Mouse (Mus musculus) cerebellum, adult 11 months (tissue): ENCODE measurements around the gene Srcin1.

ENCODE experiments used
- DNase-seq: peaks from one replicate; pipeline ENCODE4 v3.0.0; 2022

Srcin1 gene

GRCm38 (mm10) chr11:97576136-97576906, at the start of gene Srcin1:
TSS of gene Srcin1 (minus strand) at chr11:97576186.
- DNase-seq, result peak; percentile 79

- DNase-seq, result no peak
Observed at GRCm38 (mm10) chr11:97625551-97625950, 49.6 kb upstream of the Srcin1 start.

GRCm38 (mm10) chr11:97623166-97623565, 47.2 kb upstream of the Srcin1 start:
- no peak for DNase-seq

DNA sequence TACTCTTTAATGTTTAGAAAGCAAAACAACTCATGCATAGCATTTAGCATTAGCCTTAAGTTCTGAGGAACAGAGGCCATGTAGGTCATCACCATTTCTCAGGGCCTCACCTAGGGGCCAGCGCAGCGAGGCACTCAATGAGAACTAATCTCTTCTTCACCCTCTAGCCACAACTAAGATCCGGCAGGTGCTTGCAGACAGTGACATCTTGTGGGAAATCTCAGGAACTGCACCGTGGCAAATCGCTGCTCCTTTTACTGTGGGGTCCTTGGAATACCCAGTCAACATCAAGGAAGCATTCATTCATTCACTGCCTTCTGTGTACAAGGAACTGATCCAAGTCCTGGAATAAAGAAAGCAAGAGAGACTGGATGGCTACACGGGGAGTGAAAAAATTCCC, 46.5 kb upstream of the Srcin1 start:
- peak; percentile 68 for DNase-seq

DNA sequence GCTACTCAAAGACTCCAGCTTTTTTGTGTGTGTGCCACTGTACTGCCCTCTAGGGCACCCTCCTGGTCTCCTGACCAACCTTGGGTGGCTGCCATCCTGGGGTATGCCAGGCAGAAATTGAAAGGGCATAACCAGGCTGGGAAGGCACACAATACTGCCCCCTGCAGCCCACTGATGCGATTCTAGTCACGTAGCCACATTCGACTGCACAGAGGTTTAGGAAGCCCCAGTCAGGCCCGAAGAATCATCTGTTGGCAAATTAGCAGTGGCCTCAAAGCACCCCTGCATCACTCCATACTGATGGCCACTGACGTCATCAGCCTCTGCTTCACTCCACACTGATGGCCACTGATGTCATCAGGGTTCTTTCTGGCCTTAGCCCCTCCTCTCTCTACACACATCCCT, 43.4 kb upstream of the Srcin1 start:
- DNase-seq, result peak; percentile 73

- DNase-seq, result no peak
Observed at GRCm38 (mm10) chr11:97618368-97618767, 42.4 kb upstream of the Srcin1 start.

DNA sequence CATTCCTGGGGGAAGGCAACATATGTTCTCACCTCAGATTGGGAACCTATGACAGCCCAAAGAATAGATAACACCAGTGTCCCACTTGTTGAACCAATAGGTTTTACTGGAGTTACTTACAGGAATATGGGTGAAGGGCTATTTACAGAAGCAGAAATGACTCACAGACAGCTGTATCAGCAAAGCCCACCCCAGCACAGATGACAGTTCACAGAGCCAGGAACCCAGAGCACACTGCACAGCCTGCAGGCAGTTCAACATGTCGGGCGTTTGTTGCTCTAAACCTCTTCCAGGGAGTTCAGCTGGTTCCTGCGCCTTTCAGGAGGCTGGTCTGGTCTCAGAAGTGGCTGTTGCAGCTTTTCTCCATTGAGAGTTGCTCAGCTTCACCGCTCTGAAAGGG, 39.3 kb upstream of the Srcin1 start:
- DNase-seq, result no peak

DNA sequence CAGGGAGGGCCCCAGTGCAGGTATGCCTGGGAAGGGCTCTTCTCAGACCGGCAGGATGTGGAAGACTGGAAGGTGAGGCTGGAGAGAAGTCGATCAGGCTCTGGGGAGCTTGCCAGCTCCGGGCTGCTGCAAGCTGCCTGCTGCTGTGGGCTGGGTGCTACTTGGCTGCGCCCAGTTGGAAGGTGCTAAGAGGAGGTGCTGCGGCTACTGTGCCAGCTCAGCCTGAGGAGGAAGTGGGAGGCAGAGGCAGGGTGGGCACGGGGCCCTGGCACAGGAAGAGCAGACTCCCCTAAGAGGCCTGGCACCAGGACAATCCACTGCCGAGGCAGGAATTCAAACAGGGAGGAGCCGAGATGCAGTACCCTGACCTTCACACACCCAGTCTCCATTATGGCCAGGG, 35.1 kb upstream of the Srcin1 start:
- DNase-seq, result no peak

GRCm38 (mm10) chr11:97609743-97610142, 33.8 kb upstream of the Srcin1 start:
- no peak for DNase-seq

GRCm38 (mm10) chr11:97608933-97609332, 32.9 kb upstream of the Srcin1 start:
- no peak for DNase-seq

GRCm38 (mm10) chr11:97607056-97607725, 31.2 kb upstream of the Srcin1 start:
- DNase-seq, result no peak

- no peak for DNase-seq
Observed at GRCm38 (mm10) chr11:97603891-97604290, 27.9 kb upstream of the Srcin1 start.

DNA sequence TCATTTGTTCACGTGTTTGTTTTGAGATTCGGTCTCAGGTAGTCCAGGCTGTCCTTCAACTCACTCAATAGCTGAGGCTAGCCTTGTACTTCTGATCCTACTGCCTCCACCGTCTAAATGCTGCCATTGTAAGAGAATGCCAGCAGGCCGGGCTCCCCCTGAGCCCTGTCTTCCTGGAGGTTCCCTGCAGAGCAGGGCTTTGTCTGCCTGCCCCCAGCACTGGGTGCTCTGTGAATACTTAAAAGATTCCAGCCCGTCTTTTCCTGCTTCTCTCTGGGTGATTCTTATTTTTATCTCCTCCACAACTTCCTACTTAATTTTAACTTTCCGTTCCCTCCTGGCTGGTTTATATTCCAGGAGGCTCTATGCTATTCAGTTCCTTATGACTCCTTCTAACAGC, 26.2 kb upstream of the Srcin1 start:
- DNase-seq, result no peak

GRCm38 (mm10) chr11:97599104-97599503, 23.1 kb upstream of the Srcin1 start:
- no peak for DNase-seq

DNA sequence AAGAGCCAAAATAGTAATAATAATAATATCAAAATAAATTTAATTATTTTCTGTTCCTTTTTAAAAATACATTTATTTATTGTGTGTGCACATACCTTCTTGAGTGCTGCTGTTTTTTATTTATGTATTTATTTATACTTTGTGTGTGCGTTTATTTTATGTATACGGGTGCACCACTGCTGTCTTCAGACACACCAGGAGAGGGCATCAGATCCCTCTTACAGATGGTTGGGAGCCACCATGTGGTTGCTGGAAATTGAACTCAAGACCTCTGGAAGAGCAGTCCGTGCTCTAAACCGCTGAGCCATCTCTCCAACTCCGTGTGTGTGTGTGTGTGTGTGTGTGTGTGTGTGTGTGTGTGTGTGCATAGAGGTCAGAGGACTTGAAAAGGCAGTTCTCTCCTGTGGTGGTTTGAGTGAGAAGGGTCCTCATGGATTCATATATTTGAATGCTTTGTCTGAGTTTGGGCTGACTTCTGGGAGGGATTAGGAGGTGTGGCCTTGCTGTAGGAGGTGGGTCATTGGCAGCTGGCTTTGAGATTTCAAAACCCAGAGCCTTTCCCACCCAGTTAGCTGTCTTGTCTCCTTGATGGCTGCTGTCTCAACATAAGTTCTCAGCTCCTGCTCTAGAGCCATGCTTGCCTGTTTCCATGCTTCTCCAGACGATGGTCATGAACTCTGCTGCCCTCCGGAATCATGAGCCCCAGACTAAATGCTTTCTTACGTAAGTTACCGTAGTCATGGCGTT, 22.1 kb upstream of the Srcin1 start:
- DNase-seq, result no peak

DNA sequence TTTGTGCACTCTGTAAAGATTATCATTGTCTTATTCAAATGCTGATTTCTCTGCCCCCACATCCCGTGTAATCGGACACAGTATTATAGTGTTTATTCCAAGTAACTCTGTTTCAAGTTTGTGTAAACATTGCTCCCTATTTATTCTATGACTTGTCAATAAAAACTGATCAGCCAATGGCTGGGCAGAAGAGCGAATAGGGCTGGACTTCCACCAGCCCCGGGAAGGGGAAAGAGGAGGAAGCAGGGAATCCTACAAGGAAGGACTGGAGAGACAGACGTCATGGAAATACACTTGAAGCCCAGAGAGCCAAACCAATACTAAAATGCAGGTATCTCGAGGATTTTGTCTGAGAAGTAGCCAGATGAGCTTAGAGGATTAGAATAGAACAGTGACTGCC, 18.1 kb upstream of the Srcin1 start:
- DNase-seq, result no peak

- DNase-seq, result no peak
Observed at GRCm38 (mm10) chr11:97591910-97592309, 15.9 kb upstream of the Srcin1 start.

- DNase-seq, result peak; percentile 40
Observed at GRCm38 (mm10) chr11:97590227-97590960, 14.4 kb upstream of the Srcin1 start.

DNA sequence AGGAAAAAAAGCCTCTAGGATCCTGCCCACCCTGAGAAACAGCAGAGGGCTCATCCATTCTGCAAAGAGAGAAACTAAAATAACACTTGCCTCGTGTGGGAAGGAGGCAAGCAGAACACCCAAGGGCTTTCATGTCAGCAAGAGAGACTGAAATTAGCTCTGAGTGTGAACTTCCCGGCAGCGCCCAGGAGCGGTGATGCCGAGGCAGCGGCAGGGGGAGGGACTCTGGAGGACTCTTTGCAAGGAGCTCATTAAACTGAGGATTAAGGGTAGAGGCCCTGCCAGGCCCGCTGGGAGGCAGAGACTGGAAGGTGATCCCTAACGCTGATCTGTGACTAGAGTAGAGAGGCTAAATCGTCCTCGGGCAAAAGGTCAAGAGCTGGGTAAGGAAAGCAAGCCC, 13.2 kb upstream of the Srcin1 start:
- no peak for DNase-seq

DNA sequence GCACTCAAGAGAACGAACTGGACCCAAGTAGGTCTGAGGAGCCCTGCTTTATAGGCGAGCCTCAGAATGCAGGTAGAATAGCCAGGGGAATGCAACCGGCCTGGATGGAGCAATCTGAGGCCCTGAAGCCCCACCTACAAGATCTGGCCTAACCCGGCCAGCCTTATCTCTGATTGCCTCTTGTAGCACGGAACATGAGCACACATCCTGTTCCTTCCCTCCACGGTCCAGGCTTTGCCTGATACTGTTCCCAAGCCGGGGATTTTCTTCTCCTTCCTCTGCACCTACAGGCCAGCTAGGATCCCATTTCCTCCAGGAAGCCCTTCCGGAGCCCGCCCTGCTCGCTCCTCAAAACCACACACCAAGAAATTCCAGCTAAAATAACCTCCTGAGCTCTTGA, 9.9 kb upstream of the Srcin1 start:
- DNase-seq, result no peak

- DNase-seq, result no peak
Observed at GRCm38 (mm10) chr11:97584476-97584875, 8.5 kb upstream of the Srcin1 start.

DNA sequence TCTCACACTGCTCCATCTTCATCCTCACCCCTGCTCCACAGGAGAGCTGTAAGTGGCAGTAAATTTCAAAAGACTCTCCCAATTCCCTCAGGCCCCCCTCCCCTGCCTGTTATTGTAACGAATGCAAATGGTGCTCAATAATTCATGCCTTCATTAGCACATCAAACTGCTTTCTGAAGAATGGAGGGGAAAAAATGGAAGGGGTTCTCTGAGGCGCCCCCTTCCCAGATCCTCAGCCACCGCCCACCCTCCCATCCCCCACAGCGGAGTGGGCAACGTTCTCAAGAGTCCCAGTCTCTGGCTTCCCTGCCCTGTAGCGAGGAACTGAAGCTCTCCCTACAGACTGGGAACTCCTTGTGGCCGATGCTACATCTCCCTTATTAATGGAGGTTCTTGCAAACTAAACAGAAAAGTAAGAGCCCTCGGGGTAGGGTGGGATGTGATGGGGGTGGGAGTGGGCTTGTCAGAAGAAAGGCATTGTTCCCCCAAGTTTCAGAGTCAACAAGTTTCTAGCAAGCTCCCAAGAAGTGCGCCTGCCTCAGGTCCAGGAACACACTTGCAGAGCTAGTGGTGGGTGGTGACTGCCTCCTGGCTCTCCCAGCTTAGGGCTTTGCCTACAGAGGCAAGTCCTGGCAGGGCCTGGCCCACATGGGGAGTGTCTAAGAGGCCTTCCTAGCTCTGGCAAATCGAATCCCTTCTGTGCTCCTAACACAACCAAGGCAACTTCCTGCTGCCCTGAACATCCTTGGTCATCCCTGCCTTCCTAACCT, 3.3 kb upstream of the Srcin1 start:
- no peak for DNase-seq
